In the genomic region with DNA sequence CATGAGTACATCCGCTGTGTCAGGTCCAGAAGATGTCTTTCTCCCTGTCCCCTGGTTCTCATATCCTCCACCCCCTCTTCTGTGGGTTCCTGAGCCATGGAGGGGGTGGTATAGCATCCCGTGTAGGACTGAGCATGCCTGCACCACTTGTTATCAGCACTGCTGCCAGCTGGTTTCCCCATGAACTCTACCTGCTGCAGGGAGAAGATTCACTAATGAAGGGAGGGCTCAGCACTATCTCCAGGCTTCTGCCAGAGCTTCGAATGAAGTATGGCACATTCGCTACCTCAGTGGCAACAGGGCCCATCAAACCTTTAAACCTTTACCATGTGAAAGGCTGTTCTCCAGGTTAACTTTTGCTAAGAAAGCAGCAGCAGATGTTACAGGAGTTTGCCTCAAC, we compare ENCODE assay signal across 29 mouse cellular contexts.
A peak's percentile ranks its signal among the peaks of the same experiment; 100 is the strongest.
DNase-seq lines count a peak whose midpoint lies in the region; ATAC-seq lines count a peak whose summit lies in the region.
"Had no signal": no experiment of that assay in that cellular context is flagged by ENCODE, and none has a peak within 500 bp of the region (broad histone marks: within the 10 kb centered on the region; RNA-seq: fewer than 3 reads in every experiment).

No protein-coding gene starts in this region.

- no peak overlapping the region for H3K27ac ChIP-seq in liver, embryonic 11.5 days (ENCODE audit: low read depth, low read length)
- H3K27ac ChIP-seq in liver, embryonic 16.5 days (ENCODE audit: low read length): no peak overlapping the region
- H3K27ac ChIP-seq: gastrocnemius, adult 2 months; heart, adult 2 months; hindbrain, embryonic 14.5 days; kidney, embryonic 15.5 days; layer of hippocampus, adult 2 months; limb, embryonic 15.5 days; lung, embryonic 15.5 days; midbrain, embryonic 13.5 days; neural tube, embryonic 13.5 days had no signal

- peak; percentile 32; the same call in 1 of the 2 replicates for ATAC-seq in frontal cortex, adult (ENCODE audit: low TSS enrichment)
- ATAC-seq in liver, embryonic 11.5 days (replicated peaks; ENCODE audit: low FRiP score): peak; percentile 72
- ATAC-seq in liver, embryonic 16.5 days (ENCODE audit: low read depth): peak; percentile 71
- ATAC-seq: forebrain, embryonic 14.5 days; midbrain, embryonic 13.5 days; Patski had no signal

- H3K4me2 ChIP-seq in liver, embryonic 11.5 days: no peak overlapping the region
- no peak overlapping the region for H3K4me2 ChIP-seq in liver, embryonic 16.5 days (ENCODE audit: low read depth, low read length)
- H3K4me2 ChIP-seq: heart, embryonic 12.5 days; hindbrain, embryonic 14.5 days; kidney, embryonic 15.5 days; limb, embryonic 15.5 days; lung, embryonic 15.5 days; midbrain, embryonic 13.5 days; neural tube, embryonic 13.5 days had no signal

- no peak overlapping the region for H3K9ac ChIP-seq in liver, embryonic 11.5 days (ENCODE audit: low read depth, low read length)
- no peak overlapping the region for H3K9ac ChIP-seq in liver, embryonic 16.5 days (ENCODE audit: low read depth, low read length)
- H3K9ac ChIP-seq: heart, embryonic 12.5 days; hindbrain, embryonic 14.5 days; kidney, embryonic 15.5 days; limb, embryonic 15.5 days; lung, embryonic 15.5 days; midbrain, embryonic 13.5 days; neural tube, embryonic 13.5 days had no signal

- H3K9me3 ChIP-seq in liver, embryonic 11.5 days (ENCODE audit: control insufficient read depth, low read length): no peaks in the 10 kb centered on the region
- H3K9me3 ChIP-seq in liver, embryonic 16.5 days (replicated peaks; ENCODE audit: control insufficient read depth, low read length): no peaks in the 10 kb centered on the region
- H3K9me3 ChIP-seq: heart, embryonic 12.5 days; kidney, embryonic 15.5 days; limb, embryonic 15.5 days; lung, embryonic 15.5 days; megakaryocyte, embryonic 14.5 days; midbrain, embryonic 13.5 days; neural tube, embryonic 13.5 days had no signal

- no peak overlapping the region for H3K4me3 ChIP-seq in liver, embryonic 11.5 days (ENCODE audit: low read depth, low read length)
- no peak overlapping the region for H3K4me3 ChIP-seq in liver, embryonic 16.5 days (ENCODE audit: low read depth, low read length)
- H3K4me3 ChIP-seq: gastrocnemius, adult 2 months; heart, adult 2 months; heart, embryonic 12.5 days; kidney, embryonic 15.5 days; layer of hippocampus, adult 2 months; limb, embryonic 15.5 days; lung, embryonic 15.5 days; megakaryocyte, embryonic 14.5 days; midbrain, embryonic 13.5 days; neural tube, embryonic 13.5 days had no signal

- no peaks in the 10 kb centered on the region for H3K27me3 ChIP-seq in liver, embryonic 11.5 days (replicated peaks; ENCODE audit: control insufficient read depth, insufficient read depth, low read length)
- H3K27me3 ChIP-seq in liver, embryonic 16.5 days (ENCODE audit: control insufficient read depth, insufficient read depth, low read depth, low read length): no peaks in the 10 kb centered on the region
- H3K27me3 ChIP-seq: CH12.LX; heart, embryonic 12.5 days; kidney, embryonic 15.5 days; limb, embryonic 15.5 days; lung, embryonic 15.5 days; megakaryocyte, embryonic 14.5 days; midbrain, embryonic 13.5 days; neural tube, embryonic 13.5 days; Patski had no signal

- WGBS in liver, embryonic 11.5 days: 63% methylated on average over 4 of the region's 4 CpGs
- WGBS in liver, embryonic 16.5 days (ENCODE audit: insufficient replicate concordance): 50% methylated on average over 4 of the region's 4 CpGs

- no peak for DNase-seq in frontal cortex, postnatal 36 days (ENCODE audit: low spot score in 2 of 2)
- DNase-seq in liver, embryonic 11.5 days (ENCODE audit: low spot score): no peak
- no peak for DNase-seq in yolk sac, embryonic 10.5 days (ENCODE audit: low spot score)
- no peak for DNase-seq in adrenal gland, postnatal 36 days
- DNase-seq in kidney, postnatal 10 days: no peak
- DNase-seq: adrenal gland, postnatal 10 days; cerebellum, adult 2 months; cerebellum, postnatal 14 days; gastrocnemius, adult 2 months; gastrocnemius, postnatal 36 days; heart, adult 2 months; kidney, adult 11 months; kidney, postnatal 36 days; left cerebral cortex, postnatal 4 days; right cerebral cortex, postnatal 4 days had no signal

- H3K36me3 ChIP-seq in liver, embryonic 11.5 days (ENCODE audit: control insufficient read depth, insufficient read depth, low read length): no peaks in the 10 kb centered on the region
- H3K36me3 ChIP-seq in liver, embryonic 16.5 days (ENCODE audit: control insufficient read depth, insufficient read depth): no peaks in the 10 kb centered on the region
- H3K36me3 ChIP-seq: lung, embryonic 15.5 days had no signal

- peaks cover 3% of the 10 kb centered on the region; the same call in 1 of the 2 replicates for H3K4me1 ChIP-seq in liver, embryonic 11.5 days (replicated peaks; ENCODE audit: control insufficient read depth, insufficient read depth, low read length)
- H3K4me1 ChIP-seq in liver, embryonic 16.5 days (ENCODE audit: control insufficient read depth, low read depth, low read length): peaks cover 2% of the 10 kb centered on the region
- H3K4me1 ChIP-seq: limb, embryonic 15.5 days; lung, embryonic 15.5 days; midbrain, embryonic 13.5 days; neural tube, embryonic 13.5 days had no signal
